9 mouse cellular contexts compared by ENCODE assay signal in the genomic region with DNA sequence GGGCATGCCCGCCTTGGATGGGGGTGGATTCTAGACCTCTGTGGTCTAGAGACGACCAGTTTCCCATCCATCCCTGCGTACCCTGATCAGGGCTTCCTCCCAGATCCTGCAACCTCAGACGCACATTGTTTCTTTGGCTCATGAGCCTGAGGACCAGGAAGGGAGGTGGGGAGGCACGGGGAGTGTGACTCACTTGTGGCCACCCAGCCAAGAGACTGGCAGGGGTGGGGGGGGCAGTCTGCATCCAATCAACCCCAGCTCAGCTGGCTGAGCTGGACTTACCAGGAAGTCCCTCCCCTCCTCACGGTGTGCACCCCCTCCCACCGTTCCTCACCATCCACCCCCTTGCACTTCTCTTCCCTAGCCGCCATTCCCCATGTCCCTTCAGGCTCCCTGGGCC. TPM values are rescaled to one million over a fixed set of nuclear protein-coding genes. Genes with fewer than 3 reads are reported as not detected.
DNase-seq lines count a peak whose midpoint lies in the region; ATAC-seq and TF ChIP-seq lines count a peak whose summit lies in the region.
"Had no signal": no experiment of that assay in that cellular context is flagged by ENCODE, and none has a peak within 500 bp of the region (broad histone marks: within the 10 kb centered on the region; RNA-seq: fewer than 3 reads in every experiment).

No protein-coding gene starts in this region.

- no peak overlapping the region for H3K27ac ChIP-seq in intestine, embryonic 16.5 days (ENCODE audit: low read length)
- H3K27ac ChIP-seq in intestine, postnatal 0 days (ENCODE audit: low read depth, low read length): no peak overlapping the region
- H3K27ac ChIP-seq in heart, embryonic 11.5 days (ENCODE audit: low read depth, low read length): peak overlapping the region; percentile 32; the same call in 1 of the 2 replicates
- H3K27ac ChIP-seq: neural tube, embryonic 13.5 days had no signal

- intact Hi-C loops in left cerebral cortex, postnatal 10 days (cut with DNase I): no loop called here

- H3K36me3 ChIP-seq in intestine, embryonic 16.5 days (ENCODE audit: control insufficient read depth, insufficient read depth, low read length): no peaks in the 10 kb centered on the region
- H3K36me3 ChIP-seq in intestine, postnatal 0 days (ENCODE audit: control insufficient read depth, insufficient read depth): no peaks in the 10 kb centered on the region
- no peaks in the 10 kb centered on the region for H3K36me3 ChIP-seq in heart, embryonic 11.5 days (ENCODE audit: control insufficient read depth, insufficient read depth, low read length)
- H3K36me3 ChIP-seq: neural tube, embryonic 13.5 days had no signal

- no peaks in the 10 kb centered on the region for H3K9me3 ChIP-seq in intestine, embryonic 16.5 days (ENCODE audit: control insufficient read depth, low read length)
- H3K9me3 ChIP-seq in intestine, postnatal 0 days (ENCODE audit: control insufficient read depth): no peaks in the 10 kb centered on the region
- no peaks in the 10 kb centered on the region for H3K9me3 ChIP-seq in heart, embryonic 11.5 days (replicated peaks; ENCODE audit: control insufficient read depth, low read length)
- H3K9me3 ChIP-seq: neural tube, embryonic 13.5 days had no signal

- no peak overlapping the region for H3K4me2 ChIP-seq in intestine, embryonic 16.5 days (ENCODE audit: low read depth, low read length)
- no peak overlapping the region for H3K4me2 ChIP-seq in intestine, postnatal 0 days (replicated peaks; ENCODE audit: low read depth)
- H3K4me2 ChIP-seq in heart, embryonic 11.5 days: no peak overlapping the region
- H3K4me2 ChIP-seq: neural tube, embryonic 13.5 days had no signal

- no peak for TF ChIP-seq CTCF in intestine, postnatal 0 days (IDR thresholded peaks at IDR 0.05; ENCODE audit: low read depth)

- no peaks in the 10 kb centered on the region for H3K27me3 ChIP-seq in intestine, embryonic 16.5 days (replicated peaks; ENCODE audit: control insufficient read depth, insufficient read depth, low read length)
- no peaks in the 10 kb centered on the region for H3K27me3 ChIP-seq in intestine, postnatal 0 days (replicated peaks; ENCODE audit: control insufficient read depth, insufficient read depth, low read length)
- H3K27me3 ChIP-seq in heart, embryonic 11.5 days (ENCODE audit: control insufficient read depth, insufficient read depth, low read length): peaks cover 6% of the 10 kb centered on the region; the same call in 1 of the 2 replicates
- H3K27me3 ChIP-seq: neural tube, embryonic 13.5 days had no signal

- ATAC-seq in intestine, embryonic 16.5 days: no peak
- ATAC-seq in intestine, postnatal 0 days: no peak; the same call in 1 of the 2 replicates
- peak; percentile 25; the same call in 1 of the 2 replicates for ATAC-seq in heart, embryonic 11.5 days (replicated peaks; ENCODE audit: insufficient number of reproducible peaks, low FRiP score, low TSS enrichment)

- peak overlapping the region; percentile 30; the same call in 1 of the 2 replicates for H3K9ac ChIP-seq in intestine, embryonic 16.5 days (ENCODE audit: low read depth, low read length)
- no peak overlapping the region for H3K9ac ChIP-seq in intestine, postnatal 0 days (ENCODE audit: low read depth, low read length)
- no peak overlapping the region for H3K9ac ChIP-seq in heart, embryonic 11.5 days (ENCODE audit: low read depth, low read length)

- H3K4me3 ChIP-seq in intestine, embryonic 16.5 days (ENCODE audit: low read length): no peak overlapping the region
- no peak overlapping the region for H3K4me3 ChIP-seq in intestine, postnatal 0 days (ENCODE audit: low read depth, low read length)
- H3K4me3 ChIP-seq in heart, embryonic 11.5 days (ENCODE audit: low read depth, low read length): no peak overlapping the region
- H3K4me3 ChIP-seq: neural tube, embryonic 13.5 days had no signal

- DNase-seq in R1 (ENCODE audit: low read depth, low spot score): peak; percentile 34
- peak; percentile 65 for DNase-seq in lung, postnatal 36 days
- DNase-seq in spleen, adult 18-20 months: no peak
- no peak for DNase-seq in left cerebral cortex, postnatal 10 days (ENCODE audit: extremely low spot score in 1 of 2, low spot score in 2 of 2)
- no peak for DNase-seq in thymus, postnatal 0 days (ENCODE audit: low spot score)

- WGBS in intestine, embryonic 16.5 days: 22% methylated on average over 8 of the region's 8 CpGs
- 33% methylated on average over 8 of the region's 8 CpGs for WGBS in intestine, postnatal 0 days
- WGBS in heart, embryonic 11.5 days (ENCODE audit: insufficient replicate concordance): 14% methylated on average over 8 of the region's 8 CpGs

- peaks cover 15% of the 10 kb centered on the region for H3K4me1 ChIP-seq in intestine, embryonic 16.5 days (ENCODE audit: control insufficient read depth, insufficient read depth, low read length)
- H3K4me1 ChIP-seq in intestine, postnatal 0 days (replicated peaks; ENCODE audit: control insufficient read depth, insufficient read depth, low read length): peaks cover 3% of the 10 kb centered on the region; the same call in 1 of the 2 replicates
- peaks cover 14% of the 10 kb centered on the region for H3K4me1 ChIP-seq in heart, embryonic 11.5 days (ENCODE audit: control insufficient read depth, insufficient read depth, low read length)

RNA-seq across cellular contexts. Expression of a gene that starts 16.5 kb away (rescaled TPM):
- 7.7 and 9.5 TPM in 2 replicates for polyA plus RNA-seq in intestine, embryonic 16.5 days (2015; fragmentation: Nextera tagmentation; extraction: Ambion mirVana)
- polyA plus RNA-seq in intestine, postnatal 0 days (2015; fragmentation: Nextera tagmentation; extraction: Ambion mirVana): 6.9 and 8.3 TPM in 2 replicates
- polyA plus RNA-seq in heart, embryonic 11.5 days (2014; fragmentation: Nextera tagmentation; extraction: Ambion mirVana): 11.4 and 14.2 TPM in 2 replicates
- 10 to 100 TPM; 80.7 to 87.0 TPM for total RNA-seq in left cerebral cortex, postnatal 10 days (2021)
- 1.5 and 1.8 TPM in 2 replicates for polyA plus RNA-seq in thymus, postnatal 0 days (2015; fragmentation: Nextera tagmentation; extraction: Ambion mirVana)

Comparison
In these comparisons a context has a peak if more than half of its experiments do, and no peak if none do; other contexts are left out.
1. DNase-seq: peak in R1 (single experiment) and lung, postnatal 36 days (single experiment); none in spleen, adult 18-20 months (0 of 2), left cerebral cortex, postnatal 10 days (0 of 2) and thymus, postnatal 0 days (single experiment).